ENCODE assay signal across 15 mouse cellular contexts in genomic region chr10:45865793-45866192, GRCm38 (mm10).
"Had no signal": no experiment of that assay in that cellular context is flagged by ENCODE, and none has a peak within 500 bp of the region (broad histone marks: within the 10 kb centered on the region; RNA-seq: fewer than 3 reads in every experiment).

No protein-coding gene starts in this region.

- ATAC-seq: hindbrain, embryonic 16.5 days; inflammation-experienced regulatory T-cells, adult 6 months had no signal

- H3K9ac ChIP-seq: limb, embryonic 13.5 days; liver, embryonic 14.5 days; midbrain, embryonic 12.5 days; neural tube, embryonic 13.5 days had no signal

- H3K4me1 ChIP-seq: neural tube, embryonic 13.5 days had no signal

- DNase-seq: kidney, adult 18-20 months; layer of hippocampus, adult 9-11 months; layer of hippocampus, postnatal 36 days; lung, adult 18-20 months; retina, postnatal 1 day; right cerebral cortex, postnatal 14 days; thymus, adult 18-20 months; thymus, postnatal 14 days had no signal

- H3K27ac ChIP-seq: kidney, postnatal 0 days; liver, embryonic 14.5 days; midbrain, embryonic 12.5 days; neural tube, embryonic 13.5 days had no signal

- H3K4me2 ChIP-seq: midbrain, embryonic 12.5 days; neural tube, embryonic 13.5 days had no signal

- H3K27me3 ChIP-seq: limb, embryonic 13.5 days; midbrain, embryonic 12.5 days; neural tube, embryonic 13.5 days had no signal

- H3K36me3 ChIP-seq: limb, embryonic 13.5 days; midbrain, embryonic 12.5 days; neural tube, embryonic 13.5 days had no signal

- H3K9me3 ChIP-seq: limb, embryonic 13.5 days; midbrain, embryonic 12.5 days; neural tube, embryonic 13.5 days had no signal

- H3K4me3 ChIP-seq: limb, embryonic 13.5 days; midbrain, embryonic 12.5 days; neural tube, embryonic 13.5 days had no signal
